Mouse (Mus musculus): ENCODE results near the gene Tomm6.

DNA sequence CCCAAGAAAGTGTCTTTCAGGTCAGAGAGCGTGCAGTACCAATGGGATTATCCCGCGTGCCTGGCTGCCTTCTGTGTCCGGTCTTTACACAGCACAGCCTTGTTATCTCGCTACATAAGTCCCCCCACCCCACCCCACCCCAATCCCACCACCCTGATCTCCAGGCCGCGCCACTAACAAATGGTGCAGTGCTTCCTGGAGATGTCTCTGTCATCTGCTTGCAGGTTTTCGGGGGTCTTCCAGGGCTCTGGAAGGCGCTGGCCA lies at the start of gene Tomm6:
- TF ChIP-seq MAFK (IDR thresholded peaks at IDR 0.05; ENCODE audit: insufficient read depth, low read depth, low read length) (no peak), ZC3H11A (IDR thresholded peaks at IDR 0.05; ENCODE audit: borderline replicate concordance, low read depth, low read length) (no peak), HCFC1 (IDR thresholded peaks at IDR 0.05; ENCODE audit: borderline replicate concordance, insufficient read depth, low read length) (no peak)
